Mouse (Mus musculus) ovary, postnatal 36 days (tissue): ENCODE measurements at regions not wholly inside any gene's neighbourhood (a gene's known extent, or its start where the extent isn't known, plus 50 kb on each side); places are given as distances from the start of the nearest gene placed in this dataset.

Source experiments
- DNase-seq: peaks from one replicate; pipeline ENCODE4 v3.0.0; 2022; ENCODE audit warnings: low spot score, mixed read lengths

GRCm38 (mm10) chr5:132653694-132654300 is 110.7 kb upstream of the Auts2 start:
- peak; percentile 10 for DNase-seq

- DNase-seq: no peak
Measured at GRCm38 (mm10) chr5:132652201-132652600, 109.1 kb upstream of the Auts2 start.

GRCm38 (mm10) chr5:132649771-132650170 is 106.6 kb upstream of the Auts2 start:
- DNase-seq: no peak

- DNase-seq: no peak
Measured at GRCm38 (mm10) chr5:132648751-132649150, 105.6 kb upstream of the Auts2 start.

- DNase-seq: no peak
Measured at GRCm38 (mm10) chr5:132644646-132645172, 101.6 kb upstream of the Auts2 start.

- DNase-seq: no peak
Measured at GRCm38 (mm10) chr5:132643270-132643669, 100.1 kb upstream of the Auts2 start.

- DNase-seq: peak; percentile 11
Measured at GRCm38 (mm10) chr5:132633198-132633884, 90.2 kb upstream of the Auts2 start.

GRCm38 (mm10) chr5:132621751-132622150 is 78.6 kb upstream of the Auts2 start:
- DNase-seq: no peak

- no peak for DNase-seq
Measured at GRCm38 (mm10) chr5:132617241-132617640, 74.1 kb upstream of the Auts2 start.

GRCm38 (mm10) chr5:132609251-132609650 is 66.1 kb upstream of the Auts2 start:
- DNase-seq: no peak

- DNase-seq: no peak
Measured at GRCm38 (mm10) chr5:132606216-132606615, 63.1 kb upstream of the Auts2 start.

- no peak for DNase-seq
Measured at GRCm38 (mm10) chr5:132594796-132595195, 51.7 kb upstream of the Auts2 start.
